Mouse (Mus musculus): Measurements from ENCODE around the gene Arsg. TPM values are rescaled to one million over a fixed set of nuclear protein-coding genes. Genes with fewer than 3 reads are reported as not detected.
A peak's percentile ranks its signal among the peaks of the same experiment; 100 is the strongest.

The Arsg gene
- total RNA-seq, 2 experiments from 2014 or later: 4.7 to 7.3 TPM

- ATAC-seq (replicated peaks; ENCODE audit: low FRiP score, low TSS enrichment, poor library complexity, severe bottlenecking): no peak
Measured at GRCm38 (mm10) chr11:109569007-109569618, 95.9 kb downstream of the Arsg start.

GRCm38 (mm10) chr11:109569809-109570208 is 96.6 kb downstream of the Arsg start:
- ATAC-seq (replicated peaks; ENCODE audit: low FRiP score, low TSS enrichment, poor library complexity, severe bottlenecking): no peak

GRCm38 (mm10) chr11:109572051-109572450 is 98.9 kb downstream of the Arsg start:
- no peak for ATAC-seq (replicated peaks; ENCODE audit: low FRiP score, low TSS enrichment, poor library complexity, severe bottlenecking)

GRCm38 (mm10) chr11:109574604-109575003 is 101.4 kb downstream of the Arsg start:
- no peak for ATAC-seq (replicated peaks; ENCODE audit: low FRiP score, low TSS enrichment, poor library complexity, severe bottlenecking)

- ATAC-seq (replicated peaks; ENCODE audit: low FRiP score, low TSS enrichment, poor library complexity, severe bottlenecking): peak; percentile 71
Measured at GRCm38 (mm10) chr11:109575832-109576231, 102.7 kb downstream of the Arsg start.

GRCm38 (mm10) chr11:109578536-109578935 is 105.4 kb downstream of the Arsg start:
- ATAC-seq (replicated peaks; ENCODE audit: low FRiP score, low TSS enrichment, poor library complexity, severe bottlenecking): no peak

- no peak for ATAC-seq (replicated peaks; ENCODE audit: low FRiP score, low TSS enrichment, poor library complexity, severe bottlenecking)
Measured at GRCm38 (mm10) chr11:109579999-109580398, 106.8 kb downstream of the Arsg start.

GRCm38 (mm10) chr11:109583986-109584385 is 110.8 kb downstream of the Arsg start:
- ATAC-seq (replicated peaks; ENCODE audit: low FRiP score, low TSS enrichment, poor library complexity, severe bottlenecking): peak; percentile 38

- ATAC-seq (replicated peaks; ENCODE audit: low FRiP score, low TSS enrichment, poor library complexity, severe bottlenecking): peak; percentile 36
Measured at GRCm38 (mm10) chr11:109584843-109585713, 111.9 kb downstream of the Arsg start.

- ATAC-seq (replicated peaks; ENCODE audit: low FRiP score, low TSS enrichment, poor library complexity, severe bottlenecking): 0 out of 2 replicates have a peak, but pooled peaks have one; percentile 12
Measured at GRCm38 (mm10) chr11:109586424-109586823, 113.2 kb downstream of the Arsg start.

GRCm38 (mm10) chr11:109587019-109587418 is 113.8 kb downstream of the Arsg start:
- ATAC-seq (replicated peaks; ENCODE audit: low FRiP score, low TSS enrichment, poor library complexity, severe bottlenecking): 0 out of 2 replicates have a peak, but pooled peaks have one; percentile 12

GRCm38 (mm10) chr11:109587638-109588374 is 114.6 kb downstream of the Arsg start:
- ATAC-seq (replicated peaks; ENCODE audit: low FRiP score, low TSS enrichment, poor library complexity, severe bottlenecking): peak; percentile 76

GRCm38 (mm10) chr11:109590012-109590411 is 116.8 kb downstream of the Arsg start:
- ATAC-seq (replicated peaks; ENCODE audit: low FRiP score, low TSS enrichment, poor library complexity, severe bottlenecking): no peak

- ATAC-seq (replicated peaks; ENCODE audit: low FRiP score, low TSS enrichment, poor library complexity, severe bottlenecking): no peak
Measured at GRCm38 (mm10) chr11:109591511-109591910, 118.3 kb downstream of the Arsg start.

GRCm38 (mm10) chr11:109593200-109593981 is 120.2 kb downstream of the Arsg start:
- ATAC-seq (replicated peaks; ENCODE audit: low FRiP score, low TSS enrichment, poor library complexity, severe bottlenecking): no peak

- no peak for ATAC-seq (replicated peaks; ENCODE audit: low FRiP score, low TSS enrichment, poor library complexity, severe bottlenecking)
Measured at GRCm38 (mm10) chr11:109594761-109595160, 121.6 kb downstream of the Arsg start.

- ATAC-seq (replicated peaks; ENCODE audit: low FRiP score, low TSS enrichment, poor library complexity, severe bottlenecking): peak; percentile 55
Measured at GRCm38 (mm10) chr11:109598778-109599570, 125.8 kb downstream of the Arsg start.

- no peak for ATAC-seq (replicated peaks; ENCODE audit: low FRiP score, low TSS enrichment, poor library complexity, severe bottlenecking)
Measured at GRCm38 (mm10) chr11:109607600-109607999, 134.4 kb downstream of the Arsg start.
